Mouse (Mus musculus) cerebellum, adult 2 months (tissue): ENCODE measurements at regions not wholly inside any gene's neighbourhood (a gene's known extent, or its start where the extent isn't known, plus 50 kb on each side); places are given as distances from the start of the nearest gene placed in this dataset.
"Not testable (repeated sequence)": the region's sequence is repeated elsewhere in the genome, so short reads cannot be mapped to it uniquely, and the experiment has no call there.

Experiments used
- DNase-seq, 2 experiments: peaks; one replicate each; pipeline ENCODE4 v3.0.0; 2021
- H3K27ac ChIP-seq: fragments of 200-500 bp; 2 replicates; pipeline ENCODE4 v1.5.1; 2012; ENCODE audit warnings: low read length, control low read depth, inconsistent platforms; ENCODE audit not compliant: insufficient read depth
- H3K27me3 ChIP-seq: fragments of 200-500 bp; 2 replicates; pipeline ENCODE4 v1.6.1; 2012; ENCODE audit warnings: inconsistent platforms, mild to moderate bottlenecking, low read length, moderate library complexity; ENCODE audit not compliant: control insufficient read depth, insufficient read depth
- H3K4me1 ChIP-seq: fragments of 200-500 bp; 2 replicates; pipeline ENCODE4 v1.6.1; 2011; ENCODE audit warnings: low read length; ENCODE audit not compliant: control insufficient read depth, insufficient read depth
- H3K4me3 ChIP-seq: fragments of 200-500 bp; replicated peaks from 2 replicates; pipeline ENCODE3; 2011; ENCODE audit warnings: mild to moderate bottlenecking, low read depth, low read length, control low read depth; ENCODE audit not compliant: insufficient read depth
- CTCF ChIP-seq: fragments of 200-500 bp; IDR thresholded peaks from 2 replicates; pipeline ENCODE4 v1.5.1; 2011; ENCODE audit warnings: low read depth, mild to moderate bottlenecking, control low read depth, low read length, moderate library complexity, borderline replicate concordance; ENCODE audit not compliant: insufficient read depth
- POLR2A ChIP-seq: fragments of 200-500 bp; IDR thresholded peaks from 2 replicates; pipeline ENCODE4 v1.6.1; 2011; ENCODE audit warnings: low read length, control low read depth, borderline replicate concordance; ENCODE audit not compliant: insufficient read depth
- WGBS: fragments of 180-500 bp; shearing (Covaris S2); methylation state at CpG from one replicate; pipeline ENCODE4 v1.1.7; 2018; 5-methylcytosine and 5-hydroxymethylcytosine counted together

DNA sequence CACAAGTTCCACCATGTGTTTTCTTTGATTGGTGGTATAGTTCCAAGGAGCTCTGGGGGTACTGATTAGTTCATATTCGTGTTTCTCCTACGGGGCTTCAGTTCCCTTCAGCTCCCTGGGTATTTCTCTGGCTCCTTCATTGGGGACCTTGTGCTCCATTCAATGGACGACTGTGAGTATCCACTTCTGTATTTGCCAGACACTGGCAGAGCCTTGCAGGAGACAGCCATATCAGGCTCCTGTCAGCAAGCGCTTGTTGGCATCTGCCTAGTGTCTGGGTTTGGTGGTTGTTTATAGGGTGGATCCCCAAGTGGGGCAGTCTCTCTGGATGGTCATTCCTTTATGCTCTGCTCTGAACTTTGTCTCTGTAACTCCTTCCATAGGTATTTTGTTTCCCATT, 1905.5 kb upstream of the Sel1l start:
- H3K27me3 ChIP-seq, H3K4me3 ChIP-seq, H3K27ac ChIP-seq, DNase-seq, H3K4me1 ChIP-seq: not testable (repeated sequence)
- 76% methylated on average over 4 of the region's 4 CpGs for WGBS

DNA sequence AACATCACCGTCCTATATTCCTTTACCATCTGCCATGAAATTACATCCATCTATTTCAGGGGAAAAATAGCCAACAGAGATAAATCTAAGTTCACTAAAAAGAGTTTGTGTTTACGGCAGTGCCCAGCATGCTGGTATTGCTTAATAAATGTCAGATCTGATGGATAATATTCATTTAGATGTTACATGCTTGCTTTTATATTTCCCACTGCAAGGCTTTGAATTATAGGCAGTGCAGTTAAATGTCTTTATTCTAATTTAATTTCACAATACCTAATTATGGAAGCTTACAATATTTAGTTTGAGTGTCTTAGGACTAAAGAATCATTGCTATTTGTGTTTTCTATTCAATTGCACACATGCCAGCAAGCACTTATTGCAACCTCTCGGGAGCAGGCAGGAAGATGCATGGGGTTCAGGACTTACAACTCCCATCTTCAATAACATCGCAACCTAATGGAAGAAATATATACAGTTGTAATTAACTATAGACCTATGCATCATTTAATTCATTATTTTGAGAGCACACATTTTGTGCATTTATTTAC, 1899.4 kb upstream of the Sel1l start:
- no peaks in the 10 kb centered on the region for H3K27me3 ChIP-seq
- no peak overlapping the region for H3K4me3 ChIP-seq
- no peak overlapping the region for H3K27ac ChIP-seq
- no peak for DNase-seq
- TF ChIP-seq CTCF: no peak
- TF ChIP-seq POLR2A: no peak
- no peaks in the 10 kb centered on the region for H3K4me1 ChIP-seq
- 90% methylated on average over 4 of the region's 4 CpGs for WGBS

DNA sequence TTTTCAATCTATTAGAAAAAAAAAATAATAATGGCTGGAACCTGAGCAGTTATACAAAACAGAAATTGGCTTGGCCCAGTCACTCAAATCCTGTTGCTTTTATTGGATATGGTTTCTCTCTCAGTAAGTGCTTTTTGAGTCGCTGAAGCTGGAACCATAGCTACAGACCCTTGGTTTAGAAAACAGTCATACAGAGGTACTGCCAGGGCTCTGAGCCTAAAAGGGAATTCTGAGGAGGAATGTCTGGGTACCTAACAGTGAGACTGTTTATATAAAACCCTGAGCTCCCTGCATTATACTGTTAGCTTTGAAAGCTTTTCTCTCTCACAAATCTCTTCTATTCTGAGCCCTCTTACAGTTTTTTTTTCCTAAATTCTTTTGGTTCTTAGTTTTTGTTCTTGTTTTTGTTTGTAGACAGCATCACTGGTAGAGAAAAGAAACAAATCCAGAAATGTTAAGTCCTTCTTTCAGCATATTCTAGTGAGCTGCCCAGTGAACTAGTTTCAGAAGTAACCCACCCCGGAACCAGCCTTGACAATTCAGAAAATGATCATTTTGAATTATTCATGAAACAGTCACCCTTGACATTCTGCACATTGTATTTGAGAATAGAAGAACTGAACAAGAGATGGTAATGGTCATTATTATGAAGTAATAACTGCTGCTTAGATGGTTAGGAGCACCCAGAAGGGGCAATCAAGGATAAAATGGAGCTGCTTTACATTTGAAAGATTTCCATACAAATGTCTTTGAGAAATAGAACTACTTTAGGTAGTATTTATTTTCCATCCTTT, 1869.9 kb upstream of the Sel1l start:
- Histone ChIP-seq H3K4me3 (no peak overlapping the region), H3K27me3 (no peaks in the 10 kb centered on the region), H3K4me1 (no peaks in the 10 kb centered on the region), H3K27ac (no peak overlapping the region)
- 32% methylated on average over 2 of the region's 2 CpGs for WGBS
- no peak for TF ChIP-seq CTCF
- TF ChIP-seq POLR2A: no peak
- no peak for DNase-seq

DNA sequence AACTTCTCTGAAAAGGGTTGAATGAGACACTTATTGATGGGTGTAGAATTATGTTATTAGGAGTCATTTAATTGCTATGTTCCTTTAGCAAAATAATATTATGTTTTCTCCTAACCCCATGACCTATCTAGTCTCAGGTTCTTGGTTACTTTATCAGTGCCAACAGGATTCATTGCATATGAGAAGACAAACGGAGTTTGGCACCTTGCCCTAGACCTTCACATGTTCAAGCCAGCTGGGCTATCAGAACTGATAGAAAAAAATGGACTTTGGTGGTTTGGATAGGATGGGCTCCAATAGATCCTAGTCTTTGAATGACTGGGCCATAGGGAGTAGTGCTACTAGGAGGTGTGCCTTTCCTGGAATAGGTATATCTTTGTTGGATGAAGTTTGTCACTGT, 1857.0 kb upstream of the Sel1l start:
- whole genome bisulfite sequencing: 9% methylated on average over 1 of the region's 1 CpGs
- no peak for TF ChIP-seq CTCF
- TF ChIP-seq POLR2A: no peak
- Histone ChIP-seq H3K27me3 (no peaks in the 10 kb centered on the region), H3K27ac (no peak overlapping the region), H3K4me3 (no peak overlapping the region), H3K4me1 (no peaks in the 10 kb centered on the region)
- DNase-seq: peak; percentile 4 to 28

DNA sequence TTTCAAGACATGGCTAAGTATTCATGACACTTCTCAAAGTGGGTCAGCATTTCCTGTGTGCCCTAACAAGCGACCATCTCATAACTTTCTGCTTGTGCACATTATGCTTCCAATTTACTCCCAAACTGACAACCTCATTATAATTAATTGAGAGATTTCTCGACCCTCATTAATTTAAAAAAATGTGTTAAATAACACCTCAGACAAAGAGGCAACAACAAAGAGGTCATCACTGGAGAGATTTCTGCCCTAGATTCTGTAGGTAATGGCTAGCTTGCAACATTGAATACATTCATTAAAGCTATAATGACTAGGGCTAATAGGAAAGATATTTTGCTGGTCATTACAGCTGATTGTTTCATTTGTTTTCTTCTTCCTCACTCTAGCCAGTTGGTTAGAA, 1838.2 kb upstream of the Sel1l start:
- Histone ChIP-seq H3K4me3 (no peak overlapping the region), H3K4me1 (no peaks in the 10 kb centered on the region), H3K27ac (no peak overlapping the region), H3K27me3 (no peaks in the 10 kb centered on the region)
- WGBS: 63% methylated on average over 2 of the region's 2 CpGs
- no peak for DNase-seq
- TF ChIP-seq CTCF: no peak
- no peak for TF ChIP-seq POLR2A

DNA sequence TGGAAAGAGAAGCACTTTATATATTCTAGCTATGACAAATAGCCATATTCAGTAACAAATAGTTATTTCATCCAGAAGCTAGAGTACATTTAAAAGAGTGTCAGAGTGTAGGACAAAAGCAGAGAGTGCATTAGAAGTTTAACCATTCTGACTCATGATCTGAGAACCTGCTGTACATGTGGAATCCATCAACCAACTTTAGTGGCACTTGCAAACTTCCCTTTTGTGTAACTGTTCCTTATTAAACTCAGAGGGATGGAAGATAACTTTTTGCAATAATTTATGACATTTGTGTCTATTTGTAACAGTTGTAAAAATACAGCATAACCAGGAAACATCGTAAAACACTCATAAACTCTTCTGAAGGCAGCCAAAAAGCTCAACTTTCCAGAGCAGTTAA, 1835.4 kb upstream of the Sel1l start:
- Histone ChIP-seq H3K4me1 (no peaks in the 10 kb centered on the region), H3K27ac (no peak overlapping the region), H3K27me3 (no peaks in the 10 kb centered on the region), H3K4me3 (no peak overlapping the region)
- TF ChIP-seq POLR2A: no peak
- no peak for TF ChIP-seq CTCF
- 92% methylated on average over 1 of the region's 1 CpGs for WGBS
- DNase-seq: no peak

DNA sequence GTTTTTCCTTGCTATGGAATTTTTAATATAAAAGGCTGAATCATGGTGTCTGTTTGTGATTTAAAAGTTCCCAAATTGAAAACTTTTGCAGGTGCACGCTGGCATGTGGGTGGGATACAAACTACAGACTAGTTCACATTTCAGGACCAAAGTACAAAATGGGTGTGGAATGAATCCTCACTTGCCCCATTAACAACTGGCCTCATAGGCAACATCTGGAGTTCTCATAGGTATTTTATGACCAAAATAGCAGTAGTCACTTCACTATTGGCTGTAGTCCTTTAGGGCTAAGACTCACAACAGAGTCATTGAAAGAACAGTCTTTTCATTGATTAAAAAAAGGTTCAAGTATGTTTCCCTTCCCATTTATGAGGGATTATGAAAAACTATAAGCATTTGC, 1828.5 kb upstream of the Sel1l start:
- Histone ChIP-seq H3K27me3 (no peaks in the 10 kb centered on the region), H3K27ac (no peak overlapping the region), H3K4me1 (no peaks in the 10 kb centered on the region), H3K4me3 (no peak overlapping the region)
- TF ChIP-seq POLR2A: no peak
- no peak for TF ChIP-seq CTCF
- 94% methylated on average over 1 of the region's 1 CpGs for WGBS
- DNase-seq: no peak

DNA sequence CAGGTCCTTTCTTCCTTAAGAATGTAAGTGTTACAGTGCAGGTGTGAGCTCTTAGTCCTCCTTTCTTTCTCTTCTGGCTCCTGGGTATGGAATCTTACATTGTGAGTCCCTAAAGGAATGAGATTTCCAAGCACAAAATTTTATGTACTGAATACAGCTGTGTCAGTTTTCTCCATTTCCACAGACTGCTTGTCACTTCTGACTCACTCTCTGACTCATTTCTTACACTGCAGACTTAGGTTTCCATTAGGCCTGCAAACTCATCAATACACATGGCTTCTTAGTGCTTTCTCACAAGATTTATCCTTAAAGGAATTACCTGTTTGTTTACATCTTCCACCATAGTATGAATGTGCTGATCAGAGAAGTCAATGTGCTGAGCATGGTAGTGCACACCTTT, 1826.1 kb upstream of the Sel1l start:
- DNase-seq: no peak
- H3K4me1 ChIP-seq: no peaks in the 10 kb centered on the region
- no peak overlapping the region for H3K27ac ChIP-seq
- no peak for TF ChIP-seq POLR2A
- H3K4me3 ChIP-seq: no peak overlapping the region
- H3K27me3 ChIP-seq: no peaks in the 10 kb centered on the region
